Mouse (Mus musculus) right cerebral cortex, postnatal 14 days (tissue): Measurements from ENCODE around the gene Rad9a.

Source experiments
- DNase-seq: peaks from one replicate; pipeline ENCODE4 v3.0.0; 2022

Rad9a gene

GRCm38 (mm10) chr19:4217855-4218254, 16.4 kb upstream of the Rad9a start:
- DNase-seq = no peak

DNA sequence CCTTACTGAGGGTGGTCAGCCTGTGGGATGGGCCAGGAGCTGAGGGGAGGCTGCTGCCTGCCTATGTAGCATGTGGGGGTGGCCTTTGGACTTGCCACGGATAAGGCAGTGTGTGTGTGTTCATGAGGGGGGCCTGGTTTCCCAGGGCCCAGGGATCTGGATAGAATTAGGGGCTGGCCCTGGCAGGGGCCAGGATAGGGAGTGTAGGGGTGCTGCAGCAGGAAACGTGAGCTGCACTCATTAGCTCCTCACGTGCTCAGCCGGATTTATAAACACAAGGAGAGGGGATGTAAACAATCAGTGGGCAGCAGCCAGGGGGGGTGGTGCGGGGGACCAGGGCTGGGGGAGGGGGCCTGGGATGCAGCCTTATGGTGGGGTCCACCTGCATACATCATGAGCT, 15.7 kb upstream of the Rad9a start:
- no peak for DNase-seq

GRCm38 (mm10) chr19:4216041-4216685, 14.7 kb upstream of the Rad9a start:
- no peak for DNase-seq

DNA sequence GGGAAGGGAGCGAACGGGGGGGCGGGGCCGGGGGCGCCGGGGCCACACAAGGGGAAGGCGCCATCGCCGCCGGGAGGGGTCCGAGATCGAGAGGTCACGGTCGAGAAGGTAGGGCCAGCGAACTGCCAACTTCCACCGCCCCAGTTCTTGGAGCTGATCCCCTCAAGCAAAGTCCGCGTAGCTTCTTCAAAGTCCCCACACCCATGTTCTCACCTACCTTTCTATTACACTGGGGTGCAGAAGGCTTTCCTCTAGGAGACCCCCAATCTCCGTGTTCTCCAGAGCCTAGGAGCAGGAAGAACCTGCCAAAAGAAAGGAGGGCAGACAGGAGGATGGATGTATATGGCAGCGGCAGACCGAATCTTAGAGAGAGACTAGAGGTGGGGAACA, 14.0 kb upstream of the Rad9a start:
- no peak for DNase-seq

DNA sequence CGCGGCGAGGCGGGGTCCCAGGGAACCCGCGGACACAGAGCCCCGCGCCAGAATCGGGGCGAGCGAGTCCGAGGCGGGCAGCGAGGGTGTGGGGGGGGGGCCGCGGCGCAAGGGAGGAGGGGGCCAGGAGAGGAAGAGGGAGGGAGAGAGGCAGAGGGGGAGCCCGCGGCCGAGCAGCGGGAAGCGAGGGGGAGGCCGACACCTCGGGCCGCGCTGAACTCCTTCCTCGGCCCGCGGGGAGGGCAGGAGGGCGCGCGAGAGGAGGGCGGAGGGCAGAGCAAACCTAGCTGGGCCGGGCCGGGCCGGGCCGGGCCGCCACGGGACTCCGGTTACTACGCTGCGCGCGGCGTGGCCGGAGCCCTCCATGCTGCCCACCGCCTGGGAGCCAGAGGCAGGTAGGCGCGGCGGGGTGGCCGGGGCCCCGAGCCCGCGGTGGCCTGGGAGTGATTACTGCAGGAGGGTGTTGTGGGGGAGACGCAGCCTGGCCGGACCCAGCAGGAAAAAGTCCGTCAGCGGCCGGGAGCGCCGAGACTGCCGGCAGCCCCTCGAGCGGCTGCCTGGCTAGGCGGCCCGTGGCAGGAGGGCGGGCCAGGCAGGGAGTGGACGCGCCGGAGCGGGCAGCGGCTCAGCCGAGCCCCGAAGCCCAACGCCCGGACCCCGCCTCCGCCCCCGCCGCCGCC, 13.4 kb upstream of the Rad9a start:
- DNase-seq = no peak

GRCm38 (mm10) chr19:4214071-4214770, 12.8 kb upstream of the Rad9a start, which contains the start of the genes Clcf1 and AC109138.7:
Gene Clcf1 (plus strand): TSS chr19:4214238.
Gene AC109138.7 (plus strand): TSS chr19:4214357.
- DNase-seq = no peak

DNA sequence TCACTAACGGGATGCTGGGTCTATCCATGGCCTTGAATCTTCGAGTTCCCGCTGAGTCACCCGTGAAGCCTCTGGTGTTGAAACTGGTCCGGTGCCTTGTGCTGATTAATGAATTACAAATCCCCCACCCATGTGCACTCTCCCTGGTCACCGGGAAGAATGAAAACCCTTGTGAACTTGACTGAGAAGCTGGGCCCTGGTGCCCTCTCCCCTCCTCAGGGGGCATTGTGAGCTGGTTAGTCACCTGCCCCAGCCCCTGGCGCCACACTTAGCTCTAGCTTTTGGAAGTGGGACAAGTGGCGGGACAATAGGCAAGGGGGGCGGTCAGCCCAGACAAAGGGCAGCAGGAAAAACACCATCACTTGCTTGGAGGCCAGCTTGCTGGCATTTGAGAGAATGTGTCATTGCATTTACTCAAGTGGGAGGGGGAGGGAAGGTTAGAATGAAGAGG, 12.1 kb upstream of the Rad9a start:
- DNase-seq = no peak

GRCm38 (mm10) chr19:4211891-4212588, 10.6 kb upstream of the Rad9a start:
- no peak for DNase-seq

- no peak for DNase-seq
These were observed 7.1 kb upstream of the Rad9a start for GRCm38 (mm10) chr19:4208563-4208962.

GRCm38 (mm10) chr19:4206971-4207370, 5.5 kb upstream of the Rad9a start:
- no peak for DNase-seq

DNA sequence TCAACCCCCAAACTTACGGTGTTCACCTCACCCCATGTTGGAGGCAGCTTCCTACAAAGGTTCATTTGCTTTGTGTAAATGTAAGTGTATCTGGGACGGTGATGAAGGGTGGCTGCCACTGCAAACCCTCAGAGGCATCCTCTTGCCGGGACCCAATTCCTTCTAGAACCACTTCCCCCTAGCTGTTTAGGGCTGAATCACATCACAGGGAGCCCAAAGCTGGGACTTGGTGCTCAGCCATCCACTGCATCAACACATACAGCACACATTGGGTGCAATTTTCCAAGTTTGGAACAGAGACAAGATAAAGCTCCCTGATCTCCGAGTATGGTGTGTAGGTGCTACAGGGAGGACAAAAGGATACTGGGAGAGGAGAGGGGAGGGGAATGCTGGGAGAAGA, 3.4 kb upstream of the Rad9a start:
- no peak for DNase-seq

DNA sequence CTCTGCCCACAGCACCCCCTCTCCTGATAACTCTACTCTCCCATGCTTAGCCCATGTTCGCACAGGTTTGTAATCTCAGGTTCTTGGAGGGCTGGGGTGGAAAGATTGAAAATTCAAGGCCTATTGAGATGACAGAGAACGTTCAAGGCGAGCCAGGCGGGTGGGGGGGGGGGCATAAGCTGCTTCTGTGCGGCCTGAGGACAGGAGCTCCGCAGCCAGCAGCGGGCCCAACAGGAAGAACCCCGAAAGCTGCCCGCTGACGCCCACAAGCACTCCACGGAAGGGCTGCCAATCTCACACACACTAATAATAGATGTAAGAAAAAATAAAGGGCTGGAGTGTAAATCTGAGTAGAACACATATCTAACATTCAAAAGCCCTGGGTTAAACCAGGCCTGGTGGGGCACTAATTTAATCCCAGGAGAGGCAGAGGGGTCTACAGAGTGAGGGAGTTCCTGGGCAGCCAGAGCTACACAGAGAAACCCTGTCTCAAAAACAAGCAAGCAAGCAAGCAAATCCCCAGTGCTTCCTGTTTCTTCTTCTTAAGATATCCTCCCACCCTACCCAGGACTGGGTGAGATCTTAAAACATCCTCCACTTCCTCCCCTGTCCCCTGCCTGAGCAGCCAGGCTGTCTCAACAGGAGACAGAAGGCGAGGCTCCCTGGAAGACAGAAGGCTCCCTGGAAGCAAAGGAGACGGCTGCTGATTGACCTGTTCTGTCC, 2.3 kb upstream of the Rad9a start:
- no peak for DNase-seq

DNA sequence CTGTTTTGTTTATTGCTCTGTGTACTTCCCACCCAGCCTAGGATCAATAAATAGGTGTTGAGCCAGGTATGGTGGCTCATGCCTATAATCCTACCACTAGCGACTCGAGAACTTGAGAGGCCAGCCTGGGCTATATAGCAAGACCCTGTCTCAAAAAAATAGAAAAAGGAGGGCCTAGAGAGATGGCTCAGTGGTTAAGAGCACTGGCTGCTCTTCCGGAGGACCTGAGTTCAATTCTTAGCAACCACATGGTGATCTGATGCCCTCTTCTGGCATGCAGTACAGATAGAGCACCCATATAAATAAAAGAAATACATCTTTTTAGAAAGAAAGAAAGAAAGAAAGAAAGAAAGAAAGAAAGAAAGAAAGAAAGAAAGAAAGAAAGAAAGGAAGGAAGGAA, 1.7 kb upstream of the Rad9a start:
- no peak for DNase-seq

GRCm38 (mm10) chr19:4202149-4202548, 687 bp upstream of the Rad9a start:
- no peak for DNase-seq

- no peak for DNase-seq
These were observed 4.3 kb downstream of the Rad9a start for GRCm38 (mm10) chr19:4197180-4197579.

DNA sequence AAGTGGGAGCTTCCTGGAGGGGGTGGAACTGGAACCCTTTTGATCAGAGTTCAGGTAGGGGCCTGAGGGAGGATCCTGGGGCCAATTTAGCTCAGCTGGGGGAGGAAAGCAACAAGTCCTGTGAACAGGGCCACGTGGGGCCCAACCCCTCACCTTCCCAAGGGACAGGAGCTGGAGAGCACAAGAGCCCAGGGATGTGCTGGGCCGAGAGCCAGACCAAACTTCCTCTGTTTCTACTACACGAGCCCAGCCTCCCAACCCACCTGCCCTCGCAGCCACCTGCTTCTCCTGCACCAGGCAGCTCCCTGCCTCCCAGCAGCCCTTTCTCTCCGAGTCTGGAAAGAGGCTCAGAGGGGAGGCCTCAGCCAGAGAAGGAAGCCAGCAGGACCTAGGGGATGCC, 4.9 kb downstream of the Rad9a start:
- DNase-seq = no peak

DNA sequence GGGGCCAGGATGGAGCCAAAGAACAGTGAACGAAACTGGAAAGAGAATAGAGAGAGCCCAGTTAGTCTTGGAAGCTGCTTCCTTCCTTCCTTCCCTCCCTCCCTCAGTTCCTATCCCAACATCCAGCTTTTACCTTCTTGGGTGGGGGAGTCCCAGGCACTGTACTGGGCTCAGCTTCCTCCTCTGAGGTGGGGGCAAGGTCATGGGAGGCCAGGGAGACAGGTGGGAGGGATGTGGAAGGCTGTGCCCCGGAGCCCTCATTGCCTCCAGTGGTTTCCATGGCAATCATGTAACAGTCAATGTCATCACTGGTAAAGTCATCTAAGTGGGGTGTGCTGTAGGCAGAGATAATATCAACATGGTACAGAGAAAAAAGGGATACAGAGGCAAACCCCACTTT, 5.4 kb downstream of the Rad9a start:
- no peak for DNase-seq

DNA sequence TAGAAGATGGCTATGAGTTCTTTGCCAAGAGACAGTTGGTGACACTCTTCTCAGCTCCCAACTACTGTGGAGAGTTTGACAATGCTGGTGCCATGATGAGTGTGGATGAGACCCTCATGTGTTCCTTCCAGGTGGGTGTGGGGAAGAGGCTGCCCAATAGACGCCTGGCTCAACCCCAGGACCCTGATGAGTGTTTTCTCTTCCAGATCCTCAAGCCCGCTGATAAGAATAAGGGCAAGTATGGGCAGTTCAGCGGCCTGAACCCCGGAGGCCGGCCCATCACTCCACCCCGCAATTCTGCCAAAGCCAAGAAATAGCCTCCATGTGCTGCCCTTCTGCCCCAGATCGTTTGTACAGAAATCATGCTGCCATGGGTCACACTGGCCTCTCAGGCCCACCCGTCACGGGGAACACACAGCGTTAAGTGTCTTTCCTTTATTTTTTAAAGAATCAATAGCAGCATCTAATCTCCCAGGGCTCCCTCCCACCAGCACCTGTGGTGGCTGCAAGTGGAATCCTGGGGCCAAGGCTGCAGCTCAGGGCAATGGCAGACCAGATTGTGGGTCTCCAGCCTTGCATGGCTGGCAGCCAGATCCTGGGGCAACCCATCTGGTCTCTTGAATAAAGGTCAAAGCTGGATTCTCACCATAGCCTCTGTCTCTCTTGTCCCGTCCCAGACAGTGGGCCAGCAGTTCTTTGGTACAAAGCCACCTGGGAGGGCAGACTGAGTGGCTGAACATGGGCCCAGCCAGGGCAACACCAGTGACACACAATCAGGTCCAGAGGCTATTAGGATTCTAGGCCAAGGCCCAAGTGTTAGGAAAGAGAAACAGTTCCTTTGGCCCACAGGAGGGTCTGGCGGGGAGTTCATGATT, 6.4 kb downstream of the Rad9a start:
- DNase-seq = no peak

- no peak for DNase-seq
These were observed 7.3 kb downstream of the Rad9a start for GRCm38 (mm10) chr19:4194021-4194724.

DNA sequence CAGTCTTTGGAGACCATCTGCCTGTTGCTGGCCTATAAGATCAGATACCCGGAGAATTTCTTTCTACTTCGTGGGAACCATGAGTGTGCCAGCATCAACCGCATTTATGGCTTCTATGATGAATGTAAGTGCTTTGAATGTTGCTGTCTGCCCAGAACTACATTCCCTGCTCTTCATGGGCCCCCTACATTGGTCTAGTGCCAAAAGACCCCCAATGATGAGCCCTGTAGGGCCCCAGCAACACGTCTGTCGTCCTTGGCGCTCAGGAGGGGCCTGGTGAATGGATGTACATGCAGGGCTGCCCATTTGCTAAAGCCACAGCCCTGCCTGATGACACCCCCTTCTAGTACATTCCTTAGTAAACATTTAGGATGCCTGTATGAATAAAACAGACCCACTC, 8.3 kb downstream of the Rad9a start:
- DNase-seq = no peak
